Mouse (Mus musculus): ENCODE results near the gene Kmt5b.

The Kmt5b gene

GRCm38 (mm10) chr19:3767276-3767780 lies at the start of gene Kmt5b:
Kmt5b (plus strand) TSS chr19:3767421.
- DNase-seq = no peak

GRCm38 (mm10) chr19:3718481-3719361 lies 48.5 kb upstream of the Kmt5b start:
- peak; percentile 74 to 78 for DNase-seq

GRCm38 (mm10) chr19:3719362-3719891 lies 47.8 kb upstream of the Kmt5b start:
- peak; percentile 85 to 86 for DNase-seq

- no peak for DNase-seq
These were observed 44.1 kb upstream of the Kmt5b start for GRCm38 (mm10) chr19:3723170-3723569.

GRCm38 (mm10) chr19:3723904-3724303 lies 43.3 kb upstream of the Kmt5b start:
- peak in 1 of 2 experiments; percentile 58 for DNase-seq

GRCm38 (mm10) chr19:3724779-3725178 lies 42.4 kb upstream of the Kmt5b start:
- peak; percentile 68 to 84 for DNase-seq

- DNase-seq = no peak
These were observed 38.3 kb upstream of the Kmt5b start for GRCm38 (mm10) chr19:3728901-3729300.

- no peak for DNase-seq
These were observed 36.2 kb upstream of the Kmt5b start for GRCm38 (mm10) chr19:3730781-3731646.

- DNase-seq = no peak
These were observed 31.2 kb upstream of the Kmt5b start for GRCm38 (mm10) chr19:3736001-3736400.

GRCm38 (mm10) chr19:3739650-3740049 lies 27.6 kb upstream of the Kmt5b start:
- DNase-seq = no peak

GRCm38 (mm10) chr19:3742716-3743115 lies 24.5 kb upstream of the Kmt5b start:
- DNase-seq = peak; percentile 34 to 55

GRCm38 (mm10) chr19:3743362-3743761 lies 23.9 kb upstream of the Kmt5b start:
- DNase-seq = no peak

GRCm38 (mm10) chr19:3743851-3744512 lies 23.2 kb upstream of the Kmt5b start:
- DNase-seq = peak; percentile 82

- no peak for DNase-seq
These were observed 14.5 kb upstream of the Kmt5b start for GRCm38 (mm10) chr19:3752621-3753239.

- peak in 1 of 2 experiments; percentile 23 for DNase-seq
These were observed 14.0 kb upstream of the Kmt5b start for GRCm38 (mm10) chr19:3753240-3753633.

GRCm38 (mm10) chr19:3753738-3754137 lies 13.5 kb upstream of the Kmt5b start:
- DNase-seq = no peak

- no peak for DNase-seq
These were observed 9.4 kb upstream of the Kmt5b start for GRCm38 (mm10) chr19:3757861-3758260.

GRCm38 (mm10) chr19:3765221-3765820 lies 1.9 kb upstream of the Kmt5b start:
- peak; percentile 75 for DNase-seq

GRCm38 (mm10) chr19:3766378-3766777 lies 843 bp upstream of the Kmt5b start:
- DNase-seq = no peak

- DNase-seq = peak; percentile 92 to 94
These were observed 818 bp downstream of the Kmt5b start for GRCm38 (mm10) chr19:3767781-3768696.
